Mouse (Mus musculus): ENCODE measurements around the gene Nfic. TPM values are rescaled to one million over a fixed set of nuclear protein-coding genes. Genes with fewer than 3 reads are reported as not detected.
A peak's percentile ranks its signal among the peaks of the same experiment; 100 is the strongest.

Nfic gene
- polyA plus RNA-seq, 1 experiment from 2014 or later, result 21.9 TPM

GRCm38 (mm10) chr10:81408424-81408729 lies 47.1 kb downstream of the Nfic start:
- H3K4me2 ChIP-seq (ENCODE audit: low read depth, low read length), result no peak overlapping the region
- H3K9me3 ChIP-seq (ENCODE audit: control insufficient read depth, low read length), result no peaks in the 10 kb centered on the region
- no peak overlapping the region for H3K4me3 ChIP-seq (ENCODE audit: low read depth, low read length)
- H3K27me3 ChIP-seq (ENCODE audit: control insufficient read depth, insufficient read depth, low read length), result 0 out of 2 replicates have a peak, but pooled peaks cover 2% of the 10 kb centered on the region
- ATAC-seq (ENCODE audit: low read depth), result no peak
- H3K4me1 ChIP-seq (ENCODE audit: control insufficient read depth, insufficient read depth, low read length), result peaks cover 34% of the 10 kb centered on the region
- no peak overlapping the region for H3K27ac ChIP-seq (ENCODE audit: low read depth, low read length)
- H3K9ac ChIP-seq (replicated peaks; ENCODE audit: low read depth, low read length), result no peak overlapping the region
- H3K36me3 ChIP-seq (ENCODE audit: control insufficient read depth, insufficient read depth, low read length), result peaks cover 18% of the 10 kb centered on the region
- WGBS, result 44% methylated on average over 13 of the region's 13 CpGs

GRCm38 (mm10) chr10:81407539-81408423 lies 47.7 kb downstream of the Nfic start:
- H3K9me3 ChIP-seq (ENCODE audit: control insufficient read depth, low read length), result no peaks in the 10 kb centered on the region
- peak overlapping the region; percentile 32 for H3K4me2 ChIP-seq (ENCODE audit: low read depth, low read length)
- peak overlapping the region; percentile 12; the same call in 1 of the 2 replicates for H3K27ac ChIP-seq (ENCODE audit: low read depth, low read length)
- H3K36me3 ChIP-seq (ENCODE audit: control insufficient read depth, insufficient read depth, low read length), result peaks cover 19% of the 10 kb centered on the region
- peaks cover 40% of the 10 kb centered on the region for H3K4me1 ChIP-seq (ENCODE audit: control insufficient read depth, insufficient read depth, low read length)
- H3K27me3 ChIP-seq (ENCODE audit: control insufficient read depth, insufficient read depth, low read length), result 0 out of 2 replicates have a peak, but pooled peaks cover 2% of the 10 kb centered on the region
- H3K9ac ChIP-seq (replicated peaks; ENCODE audit: low read depth, low read length), result no peak overlapping the region
- H3K4me3 ChIP-seq (ENCODE audit: low read depth, low read length), result 0 out of 2 replicates have a peak overlapping the region, but pooled peaks have one; percentile 8
- ATAC-seq (ENCODE audit: low read depth), result peak; percentile 13; the same call in 1 of the 2 replicates
- WGBS, result 24% methylated on average over 31 of the region's 31 CpGs

GRCm38 (mm10) chr10:81406504-81407440 lies 48.7 kb downstream of the Nfic start:
- no peaks in the 10 kb centered on the region for H3K9me3 ChIP-seq (ENCODE audit: control insufficient read depth, low read length)
- H3K36me3 ChIP-seq (ENCODE audit: control insufficient read depth, insufficient read depth, low read length), result peaks cover 21% of the 10 kb centered on the region
- peak overlapping the region; percentile 32 for H3K4me2 ChIP-seq (ENCODE audit: low read depth, low read length)
- H3K9ac ChIP-seq (replicated peaks; ENCODE audit: low read depth, low read length), result no peak overlapping the region
- H3K4me1 ChIP-seq (ENCODE audit: control insufficient read depth, insufficient read depth, low read length), result peaks cover 43% of the 10 kb centered on the region
- no peak for ATAC-seq (ENCODE audit: low read depth)
- 0 out of 2 replicates have a peak, but pooled peaks cover 2% of the 10 kb centered on the region for H3K27me3 ChIP-seq (ENCODE audit: control insufficient read depth, insufficient read depth, low read length)
- WGBS, result 27% methylated on average over 24 of the region's 24 CpGs
- H3K27ac ChIP-seq (ENCODE audit: low read depth, low read length), result peak overlapping the region; percentile 12; the same call in 1 of the 2 replicates
- H3K4me3 ChIP-seq (ENCODE audit: low read depth, low read length), result 0 out of 2 replicates have a peak overlapping the region, but pooled peaks have one; percentile 8

- 45% methylated on average over 13 of the region's 13 CpGs for WGBS
- ATAC-seq (ENCODE audit: low read depth), result no peak
- Histone ChIP-seq H3K4me2 (ENCODE audit: low read depth, low read length) (no peak overlapping the region), H3K9ac (replicated peaks; ENCODE audit: low read depth, low read length) (no peak overlapping the region), H3K9me3 (ENCODE audit: control insufficient read depth, low read length) (no peaks in the 10 kb centered on the region), H3K27ac (ENCODE audit: low read depth, low read length) (no peak overlapping the region), H3K27me3 (ENCODE audit: control insufficient read depth, insufficient read depth, low read length) (0 out of 2 replicates have a peak, but pooled peaks cover 2% of the 10 kb centered on the region), H3K4me3 (ENCODE audit: low read depth, low read length) (no peak overlapping the region), H3K4me1 (ENCODE audit: control insufficient read depth, insufficient read depth, low read length) (peaks cover 43% of the 10 kb centered on the region), H3K36me3 (ENCODE audit: control insufficient read depth, insufficient read depth, low read length) (peaks cover 21% of the 10 kb centered on the region)
Measured at GRCm38 (mm10) chr10:81405588-81406201, 49.7 kb downstream of the Nfic start.

GRCm38 (mm10) chr10:81404720-81405119 lies 50.7 kb downstream of the Nfic start:
- H3K4me1 ChIP-seq (ENCODE audit: control insufficient read depth, insufficient read depth, low read length), result peaks cover 46% of the 10 kb centered on the region
- whole genome bisulfite sequencing, result 58% methylated on average over 18 of the region's 18 CpGs
- H3K27ac ChIP-seq (ENCODE audit: low read depth, low read length), result no peak overlapping the region
- 0 out of 2 replicates have a peak, but pooled peaks cover 2% of the 10 kb centered on the region for H3K27me3 ChIP-seq (ENCODE audit: control insufficient read depth, insufficient read depth, low read length)
- no peak overlapping the region for H3K4me3 ChIP-seq (ENCODE audit: low read depth, low read length)
- H3K4me2 ChIP-seq (ENCODE audit: low read depth, low read length), result no peak overlapping the region
- peaks cover 29% of the 10 kb centered on the region for H3K36me3 ChIP-seq (ENCODE audit: control insufficient read depth, insufficient read depth, low read length)
- H3K9ac ChIP-seq (replicated peaks; ENCODE audit: low read depth, low read length), result no peak overlapping the region
- no peak for ATAC-seq (ENCODE audit: low read depth)
- no peaks in the 10 kb centered on the region for H3K9me3 ChIP-seq (ENCODE audit: control insufficient read depth, low read length)

- WGBS, result 15% methylated on average over 9 of the region's 9 CpGs
- ATAC-seq (ENCODE audit: low read depth), result no peak
- no peak overlapping the region for H3K4me3 ChIP-seq (ENCODE audit: low read depth, low read length)
- no peak overlapping the region for H3K27ac ChIP-seq (ENCODE audit: low read depth, low read length)
- H3K36me3 ChIP-seq (ENCODE audit: control insufficient read depth, insufficient read depth, low read length), result peaks cover 34% of the 10 kb centered on the region
- peaks cover 46% of the 10 kb centered on the region for H3K4me1 ChIP-seq (ENCODE audit: control insufficient read depth, insufficient read depth, low read length)
- no peaks in the 10 kb centered on the region for H3K9me3 ChIP-seq (ENCODE audit: control insufficient read depth, low read length)
- H3K27me3 ChIP-seq (ENCODE audit: control insufficient read depth, insufficient read depth, low read length), result 0 out of 2 replicates have a peak, but pooled peaks cover 2% of the 10 kb centered on the region
- H3K4me2 ChIP-seq (ENCODE audit: low read depth, low read length), result no peak overlapping the region
- H3K9ac ChIP-seq (replicated peaks; ENCODE audit: low read depth, low read length), result no peak overlapping the region
Measured at GRCm38 (mm10) chr10:81404082-81404481, 51.4 kb downstream of the Nfic start.

- 0 out of 2 replicates have a peak, but pooled peaks cover 2% of the 10 kb centered on the region for H3K27me3 ChIP-seq (ENCODE audit: control insufficient read depth, insufficient read depth, low read length)
- peak overlapping the region; percentile 81; the same call in 1 of the 2 replicates for H3K27ac ChIP-seq (ENCODE audit: low read depth, low read length)
- peaks cover 41% of the 10 kb centered on the region for H3K4me1 ChIP-seq (ENCODE audit: control insufficient read depth, insufficient read depth, low read length)
- H3K9me3 ChIP-seq (ENCODE audit: control insufficient read depth, low read length), result no peaks in the 10 kb centered on the region
- H3K36me3 ChIP-seq (ENCODE audit: control insufficient read depth, insufficient read depth, low read length), result peaks cover 34% of the 10 kb centered on the region
- WGBS, result 25% methylated on average over 10 of the region's 10 CpGs
- H3K9ac ChIP-seq (replicated peaks; ENCODE audit: low read depth, low read length), result 0 out of 2 replicates have a peak overlapping the region, but pooled peaks have one; percentile 21
- 0 out of 2 replicates have a peak overlapping the region, but pooled peaks have one; percentile 11 for H3K4me2 ChIP-seq (ENCODE audit: low read depth, low read length)
- H3K4me3 ChIP-seq (ENCODE audit: low read depth, low read length), result no peak overlapping the region
- ATAC-seq (ENCODE audit: low read depth), result no peak
Measured at GRCm38 (mm10) chr10:81403511-81403910, 51.9 kb downstream of the Nfic start.

- no peak overlapping the region for H3K4me3 ChIP-seq (ENCODE audit: low read depth, low read length)
- H3K4me2 ChIP-seq (ENCODE audit: low read depth, low read length), result peak overlapping the region; percentile 20; the same call in 1 of the 2 replicates
- peak overlapping the region; percentile 81 for H3K27ac ChIP-seq (ENCODE audit: low read depth, low read length)
- no peak for ATAC-seq (ENCODE audit: low read depth)
- no peaks in the 10 kb centered on the region for H3K27me3 ChIP-seq (ENCODE audit: control insufficient read depth, insufficient read depth, low read length)
- H3K9ac ChIP-seq (replicated peaks; ENCODE audit: low read depth, low read length), result 0 out of 2 replicates have a peak overlapping the region, but pooled peaks have one; percentile 21
- peaks cover 36% of the 10 kb centered on the region for H3K4me1 ChIP-seq (ENCODE audit: control insufficient read depth, insufficient read depth, low read length)
- no peaks in the 10 kb centered on the region for H3K9me3 ChIP-seq (ENCODE audit: control insufficient read depth, low read length)
- WGBS, result 9% methylated on average over 7 of the region's 7 CpGs
- H3K36me3 ChIP-seq (ENCODE audit: control insufficient read depth, insufficient read depth, low read length), result peaks cover 39% of the 10 kb centered on the region
Measured at GRCm38 (mm10) chr10:81402227-81402765, 53.1 kb downstream of the Nfic start.

All from neural tube, embryonic 14.5 days (tissue).